Mouse (Mus musculus) E14TG2a.4 (cell line): ENCODE data around the gene Olfr1484.
"Not testable (repeated sequence)": the region's sequence is repeated elsewhere in the genome, so short reads cannot be mapped to it uniquely, and the experiment has no call there.

Experiments used
- CTCF ChIP-seq: conservative IDR thresholded peaks from 2 replicates; pipeline ENCODE4 v1.5.1; 2014; ENCODE audit warnings: low read length
- NANOG ChIP-seq: IDR thresholded peaks from 2 replicates; pipeline ENCODE4 v1.6.1; 2014; ENCODE audit warnings: borderline replicate concordance, low read length, mixed read lengths
- POU5F1 ChIP-seq: IDR thresholded peaks from 2 replicates; pipeline ENCODE4 v1.6.1; 2014; ENCODE audit warnings: low read length, borderline replicate concordance

DNA sequence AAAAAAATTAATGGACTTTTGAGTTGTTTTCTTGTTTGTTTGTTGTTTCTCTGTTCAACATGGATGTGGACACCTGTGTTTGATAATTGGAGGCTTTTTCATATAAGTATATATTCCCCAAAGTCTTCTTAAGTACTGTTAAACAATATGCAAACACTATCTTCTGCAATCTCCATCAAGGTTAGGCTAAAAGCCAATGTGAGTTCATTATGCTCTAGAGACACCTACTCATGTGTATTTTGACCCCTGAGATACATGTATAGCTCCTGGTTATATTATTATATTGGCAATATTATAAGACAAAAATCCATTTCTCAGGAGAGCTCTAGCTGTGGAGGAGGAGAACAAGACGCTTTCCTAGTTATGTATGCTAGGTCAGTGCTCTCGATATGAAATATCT is 33.8 kb downstream of the Olfr1484 start, which contains the start of gene Olfr1487:
- not testable (repeated sequence) for TF ChIP-seq CTCF, NANOG, POU5F1
